Mouse (Mus musculus) neural tube, embryonic 11.5 days (tissue): ENCODE data around the gene Gsg1. TPM values are rescaled to one million over a fixed set of nuclear protein-coding genes. Genes with fewer than 3 reads are reported as not detected.
A peak's percentile ranks its signal among the peaks of the same experiment; 100 is the strongest.

Experiments
- ATAC-seq: fragments of 200-750 bp; cut with Nextera tagmentation; 2 replicates; pipeline ENCODE4 v1.8.0; 2017; ENCODE audit warnings: moderate number of reproducible peaks, mild to moderate bottlenecking, moderate TSS enrichment, moderate library complexity; ENCODE audit not compliant: insufficient read depth, low FRiP score, low TSS enrichment
- DNase-seq: peaks from one replicate; pipeline ENCODE4 v3.0.0-alpha.2; 2015; ENCODE audit warnings: low spot score
- H3K27ac ChIP-seq: fragments of 300-500 bp; sonication (generic); 2 replicates; pipeline ENCODE4 v1.5.1; 2014; ENCODE audit warnings: low read depth, mild to moderate bottlenecking, low read length
- H3K27me3 ChIP-seq: fragments of 300-500 bp; sonication (generic); 2 replicates; pipeline ENCODE4 v1.6.1; 2014; ENCODE audit warnings: mild to moderate bottlenecking, low read length, mixed read lengths; ENCODE audit not compliant: control insufficient read depth, insufficient read depth
- H3K36me3 ChIP-seq: fragments of 300-500 bp; sonication (generic); 2 replicates; pipeline ENCODE4 v1.6.1; 2014; ENCODE audit warnings: mild to moderate bottlenecking, low read length, moderate library complexity, mixed read lengths; ENCODE audit not compliant: control insufficient read depth, insufficient read depth
- H3K4me1 ChIP-seq: fragments of 300-500 bp; sonication (generic); 2 replicates; pipeline ENCODE4 v1.6.1; 2014; ENCODE audit warnings: low read length, mixed read lengths; ENCODE audit not compliant: control insufficient read depth, insufficient read depth
- H3K4me2 ChIP-seq: fragments of 300-500 bp; sonication (generic); 2 replicates; pipeline ENCODE4 v1.6.1; 2014; ENCODE audit warnings: low read depth, mild to moderate bottlenecking, moderate library complexity
- H3K4me3 ChIP-seq: fragments of 300-500 bp; sonication (generic); 2 replicates; pipeline ENCODE4 v1.5.1; 2014; ENCODE audit warnings: low read depth, low read length
- H3K9ac ChIP-seq: fragments of 300-500 bp; sonication (generic); 2 replicates; pipeline ENCODE4 v1.6.1; 2014; ENCODE audit warnings: mild to moderate bottlenecking, low read length
- H3K9me3 ChIP-seq: fragments of 300-500 bp; sonication (generic); 2 replicates; pipeline ENCODE4 v1.6.1; 2016; ENCODE audit warnings: low read length; ENCODE audit not compliant: control insufficient read depth
- WGBS: fragments of 180-500 bp; shearing (Covaris S2); extraction: QIAGEN DNeasy Blood & Tissue Kit; methylation state at CpG from one replicate; pipeline ENCODE4 v1.1.7; 2014; 5-methylcytosine and 5-hydroxymethylcytosine counted together
- polyA plus RNA-seq: library from polyadenylated mRNA; unstranded; fragments of >200 nt; fragmentation: Nextera tagmentation; extraction: Ambion mirVana; gene quantifications from 2 replicates; pipeline ENCODE4 v1.2.1, GENCODE M21; 2014

Gene Gsg1
- polyA plus RNA-seq, 1 experiment from 2014 or later = 0.69 TPM

DNA sequence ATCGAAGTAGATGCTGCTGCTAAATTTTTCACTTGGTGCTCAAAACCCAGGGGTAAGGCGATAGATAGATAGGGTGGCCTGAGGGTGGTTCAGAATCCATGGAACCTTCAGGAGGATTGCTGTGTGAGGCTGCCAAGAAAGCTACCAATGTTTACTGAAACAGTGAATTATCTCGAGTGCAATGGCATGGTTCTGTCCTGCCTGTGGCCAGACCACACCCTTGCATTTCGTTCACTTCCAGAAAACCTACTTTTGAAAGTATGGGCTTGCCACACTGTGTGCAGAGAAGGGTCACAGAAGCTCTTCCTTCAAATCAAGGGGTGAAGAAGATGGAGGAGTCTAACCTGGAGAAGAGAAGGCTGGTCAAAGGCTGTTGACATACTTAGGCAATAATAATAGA is 48.3 kb downstream of the Gsg1 start:
- H3K4me3 ChIP-seq = no peak overlapping the region
- no peak overlapping the region for H3K9ac ChIP-seq
- no peaks in the 10 kb centered on the region for H3K27me3 ChIP-seq
- 87% methylated on average over 4 of the region's 4 CpGs for WGBS
- no peak overlapping the region for H3K27ac ChIP-seq
- H3K4me1 ChIP-seq = no peaks in the 10 kb centered on the region; the same call in 1 of the 2 replicates
- ATAC-seq (no peak), DNase-seq (no peak)
- no peak overlapping the region for H3K4me2 ChIP-seq
- H3K36me3 ChIP-seq = no peaks in the 10 kb centered on the region
- H3K9me3 ChIP-seq = no peaks in the 10 kb centered on the region

DNA sequence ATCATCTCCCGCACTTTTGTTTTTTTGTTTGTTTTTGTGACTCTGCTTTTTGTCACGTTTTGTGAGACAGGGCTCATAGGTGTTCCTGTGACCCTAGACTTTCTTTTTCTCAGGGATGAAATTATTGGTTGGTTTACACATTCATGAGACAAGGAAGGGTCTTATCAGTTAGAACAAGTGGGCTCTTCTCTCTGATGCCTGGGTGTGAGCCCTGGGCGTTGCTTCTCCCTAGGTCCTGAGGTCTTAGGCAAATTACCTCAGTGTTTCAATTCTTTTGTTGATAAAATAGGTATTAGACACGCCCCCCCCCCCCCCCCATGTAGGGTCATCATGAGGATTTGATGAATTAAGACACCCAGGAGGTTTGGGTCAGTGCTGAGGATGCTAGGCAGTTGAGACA is 49.3 kb downstream of the Gsg1 start:
- no peaks in the 10 kb centered on the region for H3K9me3 ChIP-seq
- H3K4me3 ChIP-seq = no peak overlapping the region
- no peaks in the 10 kb centered on the region; the same call in 1 of the 2 replicates for H3K4me1 ChIP-seq
- no peak overlapping the region for H3K27ac ChIP-seq
- ATAC-seq = no peak
- DNase-seq = no peak
- H3K36me3 ChIP-seq = no peaks in the 10 kb centered on the region
- WGBS = 66% methylated on average over 4 of the region's 4 CpGs
- no peak overlapping the region for H3K4me2 ChIP-seq
- no peak overlapping the region for H3K9ac ChIP-seq
- no peaks in the 10 kb centered on the region for H3K27me3 ChIP-seq

DNA sequence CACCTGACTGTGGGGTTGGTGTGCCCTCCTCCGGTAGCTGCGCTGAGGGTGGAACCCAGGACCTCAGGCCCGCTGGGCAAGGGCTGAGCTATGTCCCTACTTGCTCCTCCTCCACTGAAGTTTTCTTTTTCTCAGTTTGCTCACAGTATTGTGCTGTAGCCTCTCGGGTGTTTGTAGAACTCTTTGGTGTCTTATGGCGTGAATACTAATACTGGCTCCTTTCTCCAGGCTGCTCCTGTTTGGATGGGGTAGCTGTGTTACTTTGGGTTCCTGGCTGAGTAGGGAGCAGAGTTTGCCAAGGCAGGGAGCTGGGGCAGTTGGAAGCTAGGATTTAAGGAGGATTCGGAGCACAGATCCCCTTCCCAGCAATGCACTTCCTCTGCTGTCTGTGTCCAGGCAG is 50.4 kb downstream of the Gsg1 start:
- Histone ChIP-seq H3K4me1 (no peaks in the 10 kb centered on the region; the same call in 1 of the 2 replicates), H3K9me3 (no peaks in the 10 kb centered on the region), H3K4me3 (no peak overlapping the region), H3K27ac (no peak overlapping the region), H3K27me3 (no peaks in the 10 kb centered on the region), H3K36me3 (no peaks in the 10 kb centered on the region), H3K9ac (no peak overlapping the region), H3K4me2 (no peak overlapping the region)
- ATAC-seq (no peak), DNase-seq (no peak)
- 68% methylated on average over 6 of the region's 6 CpGs for WGBS

DNA sequence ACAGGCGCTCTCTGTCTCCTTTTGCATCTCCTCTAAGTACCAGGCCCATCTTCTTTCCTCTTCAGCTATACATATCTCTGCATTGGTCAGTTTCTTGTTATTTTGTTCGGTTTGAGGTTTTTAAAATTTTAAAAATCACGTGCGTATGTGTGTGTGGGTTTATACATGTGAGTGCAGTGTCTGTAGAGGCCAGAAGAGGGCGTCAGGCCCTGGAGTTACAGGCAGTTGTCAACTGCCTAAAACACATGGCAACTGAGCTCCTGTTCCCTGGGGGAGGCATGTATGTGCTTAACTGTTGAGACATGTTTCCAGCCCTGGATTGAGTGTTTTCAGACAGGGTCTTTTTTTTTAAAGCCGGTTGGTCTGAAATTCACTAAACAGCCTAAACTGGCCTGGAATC is 51.5 kb downstream of the Gsg1 start:
- 92% methylated on average over 6 of the region's 6 CpGs for WGBS
- Histone ChIP-seq H3K4me3 (no peak overlapping the region), H3K9me3 (no peaks in the 10 kb centered on the region), H3K36me3 (no peaks in the 10 kb centered on the region), H3K4me1 (peaks cover 3% of the 10 kb centered on the region; the same call in 1 of the 2 replicates), H3K4me2 (no peak overlapping the region), H3K9ac (no peak overlapping the region), H3K27ac (no peak overlapping the region), H3K27me3 (no peaks in the 10 kb centered on the region)
- DNase-seq (no peak), ATAC-seq (no peak)

DNA sequence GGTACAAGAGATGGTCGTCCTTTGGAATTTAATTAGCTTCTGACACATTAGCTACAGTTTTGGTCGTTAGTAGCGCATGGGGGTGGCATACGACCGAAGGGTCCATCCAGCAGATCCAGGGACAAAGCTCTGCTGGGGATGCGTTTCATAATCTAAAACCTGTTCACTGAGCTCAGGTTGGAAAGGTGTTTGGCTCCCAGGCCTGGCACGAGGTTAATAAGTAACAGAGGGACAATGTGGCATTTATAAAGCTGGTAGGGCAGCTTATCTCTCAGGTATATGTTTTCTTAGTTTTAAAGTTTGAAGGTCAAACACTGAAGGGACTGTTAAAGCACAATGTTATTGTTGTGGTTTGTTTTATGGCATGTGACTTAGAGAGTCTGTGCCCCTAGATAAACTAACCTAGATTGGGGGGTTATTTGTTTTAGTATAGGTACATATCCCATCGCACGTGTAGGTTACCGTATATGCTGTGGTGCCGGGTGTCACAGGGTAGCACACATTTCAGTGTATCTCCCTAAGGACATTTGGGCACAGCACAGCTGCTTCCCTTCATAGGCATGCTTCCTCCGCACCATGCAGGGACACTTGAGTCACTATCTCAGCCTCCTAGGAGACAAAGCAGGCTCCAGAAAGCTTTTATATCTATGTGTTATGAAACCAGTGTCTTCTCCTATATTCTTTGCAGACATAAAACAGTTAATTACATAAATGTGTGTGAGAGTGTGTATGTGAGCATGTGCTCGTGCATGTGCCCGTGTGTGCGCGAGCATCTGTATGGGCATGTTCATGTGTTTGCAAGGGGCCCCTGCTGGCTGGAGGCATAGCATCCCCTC is 53.8 kb downstream of the Gsg1 start:
- WGBS = 88% methylated on average over 16 of the region's 16 CpGs
- no peak overlapping the region for H3K4me2 ChIP-seq
- H3K36me3 ChIP-seq = no peaks in the 10 kb centered on the region
- no peak for DNase-seq
- ATAC-seq = no peak
- no peaks in the 10 kb centered on the region for H3K9me3 ChIP-seq
- no peak overlapping the region for H3K9ac ChIP-seq
- H3K4me1 ChIP-seq = peaks cover 6% of the 10 kb centered on the region; the same call in 1 of the 2 replicates
- H3K4me3 ChIP-seq = no peak overlapping the region
- no peaks in the 10 kb centered on the region for H3K27me3 ChIP-seq
- H3K27ac ChIP-seq = no peak overlapping the region

DNA sequence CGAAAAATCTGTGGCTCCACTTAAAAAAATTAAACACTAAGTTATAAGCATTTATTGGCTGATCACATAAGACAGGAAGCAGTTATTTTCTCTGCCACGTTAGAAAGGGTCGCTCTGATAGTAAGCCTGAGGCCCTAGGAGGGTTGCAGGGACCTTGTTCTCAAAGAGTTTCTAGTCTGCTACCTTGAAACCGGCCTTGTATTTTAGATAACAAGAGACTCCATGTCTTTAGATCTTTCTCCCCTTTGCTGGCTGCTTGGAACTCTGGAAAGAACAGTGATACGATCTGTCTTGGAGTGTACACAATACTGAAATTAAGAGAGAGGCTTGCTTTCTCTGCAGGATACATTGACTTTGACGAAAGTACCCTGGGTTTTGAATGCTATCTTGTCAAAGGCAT is 55.4 kb downstream of the Gsg1 start:
- Histone ChIP-seq H3K27ac (no peak overlapping the region), H3K36me3 (no peaks in the 10 kb centered on the region), H3K4me2 (peak overlapping the region; percentile 81), H3K9ac (no peak overlapping the region; the same call in 1 of the 2 replicates), H3K27me3 (no peaks in the 10 kb centered on the region), H3K4me1 (peaks cover 6% of the 10 kb centered on the region; the same call in 1 of the 2 replicates), H3K9me3 (no peaks in the 10 kb centered on the region), H3K4me3 (peak overlapping the region; percentile 80)
- no peak for ATAC-seq
- 62% methylated on average over 6 of the region's 6 CpGs for WGBS
- no peak for DNase-seq

DNA sequence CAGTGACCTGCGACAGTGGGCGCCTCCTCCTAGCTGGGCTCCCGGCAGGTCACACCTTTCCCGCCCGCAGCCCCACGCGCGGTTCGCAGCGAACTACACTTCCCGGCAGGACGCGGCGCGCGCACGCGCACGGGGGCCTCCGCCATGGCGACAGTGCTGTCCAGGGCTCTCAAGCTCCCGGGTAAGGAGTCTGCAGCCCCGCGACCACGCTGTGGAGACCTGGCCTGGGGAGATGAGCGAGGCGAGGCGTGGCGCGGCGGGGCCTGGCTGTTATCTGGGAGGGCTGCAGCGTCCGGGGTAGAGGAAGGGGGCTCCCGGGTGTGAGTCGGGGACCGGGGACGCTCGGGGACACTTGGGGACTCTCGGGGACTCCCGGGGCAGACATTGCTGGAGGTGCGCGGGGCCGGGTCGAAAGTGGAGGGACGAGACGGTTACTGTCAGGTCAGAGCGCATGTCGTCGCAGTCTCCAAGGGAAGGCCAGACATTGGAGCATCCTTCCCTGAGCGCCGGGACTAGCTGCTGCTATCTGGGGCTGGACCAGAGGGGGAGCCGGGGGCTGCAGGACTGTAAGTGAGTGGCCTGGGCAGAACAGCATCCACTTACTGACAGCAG is 56.1 kb downstream of the Gsg1 start, which contains the start of the genes Fam234b and Hebp1:
TSS of gene Fam234b (plus strand) at position 57 of the 612 bp plus-strand sequence.
TSS of gene Hebp1 (minus strand) at position 102 of the 612 bp plus-strand sequence.
- Histone ChIP-seq H3K9ac (peak within 1 kb of the TSS; percentile 87), H3K27me3 (no peaks in the 10 kb centered on the region), H3K9me3 (no peaks in the 10 kb centered on the region), H3K27ac (peak within 1 kb of the TSS; percentile 69), H3K4me2 (peak within 1 kb of the TSS; percentile 81), H3K36me3 (no peaks in the 10 kb centered on the region), H3K4me1 (peaks cover 6% of the 10 kb centered on the region; the same call in 1 of the 2 replicates), H3K4me3 (peak within 1 kb of the TSS; percentile 80)
- ATAC-seq (peak; percentile 91), DNase-seq (peak; percentile 85)
- WGBS = under 1% methylated on average over 47 of the region's 52 CpGs

DNA sequence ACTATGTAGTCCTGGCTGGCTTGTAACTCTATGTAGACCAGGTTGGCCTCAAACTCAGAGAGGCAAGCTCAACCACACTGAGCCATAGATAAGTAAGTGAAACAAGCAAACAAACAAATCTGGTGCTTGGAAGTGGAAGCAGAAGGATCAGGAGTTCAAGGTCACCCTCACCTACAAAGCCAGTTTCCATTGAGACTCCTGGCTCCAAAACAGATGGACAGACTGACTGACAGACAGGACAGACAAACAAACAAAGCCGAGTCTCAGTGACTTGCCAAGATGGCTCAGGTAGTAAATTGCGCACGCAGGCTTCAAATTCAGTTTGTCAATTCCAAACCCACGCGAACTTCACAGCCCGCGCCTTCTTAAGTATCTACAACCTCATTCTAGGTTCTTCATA is 56.7 kb downstream of the Gsg1 start:
- no peaks in the 10 kb centered on the region for H3K27me3 ChIP-seq
- no peak overlapping the region for H3K27ac ChIP-seq
- no peaks in the 10 kb centered on the region for H3K9me3 ChIP-seq
- H3K4me3 ChIP-seq = peak overlapping the region; percentile 80
- peak overlapping the region; percentile 87 for H3K9ac ChIP-seq
- 25% methylated on average over 7 of the region's 7 CpGs for WGBS
- H3K4me2 ChIP-seq = peak overlapping the region; percentile 81
- H3K4me1 ChIP-seq = peaks cover 6% of the 10 kb centered on the region; the same call in 1 of the 2 replicates
- no peaks in the 10 kb centered on the region for H3K36me3 ChIP-seq
- DNase-seq (no peak), ATAC-seq (no peak)
